Mouse (Mus musculus): Measurements from ENCODE around the gene Ddx47. TPM values are rescaled to one million over a fixed set of nuclear protein-coding genes. Genes with fewer than 3 reads are reported as not detected.

The Ddx47 gene
- total and polyA plus RNA-seq, 3 experiments = 23.0 to 61.4 (median 57.9) TPM

DNA sequence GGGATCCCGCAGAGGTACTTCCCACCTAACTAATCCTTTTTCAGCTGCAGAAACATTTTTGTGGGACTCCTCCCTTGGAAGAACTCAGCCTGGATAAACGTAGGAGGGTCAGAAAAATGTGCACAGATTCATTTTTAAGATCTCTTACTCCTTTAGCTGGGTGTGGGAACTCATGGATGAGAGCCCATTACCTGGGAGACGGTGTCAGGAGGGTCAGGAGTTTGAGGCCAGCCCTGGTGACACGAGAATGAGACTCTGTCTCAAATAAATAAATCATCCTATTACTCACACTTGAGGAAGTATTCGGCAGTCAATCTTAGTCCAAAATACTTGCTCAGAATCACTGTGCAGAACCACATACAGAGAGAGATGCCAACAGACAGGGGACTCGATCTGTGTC is 58.4 kb downstream of the Ddx47 start:
- no peak for DNase-seq

DNA sequence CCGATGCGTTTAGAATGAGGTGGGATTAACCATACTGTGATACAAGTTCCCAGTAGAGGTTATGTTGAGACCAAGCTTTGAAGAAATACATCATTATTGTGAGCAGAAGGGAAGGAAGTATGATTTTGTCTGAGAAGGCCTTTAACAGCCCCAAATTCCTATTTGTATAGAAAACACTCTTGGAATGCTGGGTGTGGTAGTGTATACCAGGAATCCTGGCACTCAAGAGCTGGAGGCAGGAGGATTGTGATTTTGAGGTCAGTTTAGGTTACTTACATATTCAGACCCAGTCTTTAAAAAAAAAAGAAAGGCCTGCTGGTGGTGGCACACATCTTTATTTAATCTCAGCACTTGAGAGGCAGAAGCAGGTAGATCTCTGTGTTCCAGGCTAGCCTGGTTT is 58.9 kb downstream of the Ddx47 start:
- no peak for DNase-seq

Other genes starting within 250 kb of the Ddx47 start
- gene Dusp16, start 219.0 kb upstream of the Ddx47 start, total RNA-seq (2021) = 10 to 100 TPM; 22.7 to 28.6 TPM
- gene Dusp16, start 219.0 kb upstream of the Ddx47 start, polyA plus RNA-seq (2012; rRNA removed) = 18.7 and 19.8 TPM in 2 replicates
- gene Crebl2, start 181.5 kb upstream of the Ddx47 start, total RNA-seq (2021) = 10 to 100 TPM; 24.3 to 42.2 TPM
- 6.2 and 6.6 TPM in 2 replicates for gene Crebl2, start 181.5 kb upstream of the Ddx47 start, polyA plus RNA-seq (2012; rRNA removed)
- 1 to 10 TPM; 5.2 to 8.6 TPM for gene Gpr19, start 113.0 kb upstream of the Ddx47 start, total RNA-seq (2021)
- gene Gpr19, start 113.0 kb upstream of the Ddx47 start, polyA plus RNA-seq (2012; rRNA removed) = 9.6 and 9.9 TPM in 2 replicates
- gene Cdkn1b, start 91.2 kb upstream of the Ddx47 start, total RNA-seq (2021) = 10 to 100 TPM; 41.5 to 42.2 TPM
- 24.5 and 31.9 TPM in 2 replicates for gene Cdkn1b, start 91.2 kb upstream of the Ddx47 start, polyA plus RNA-seq (2012; rRNA removed)
- 1 to 10 TPM; 3.9 to 4.7 TPM for gene Apold1, start 29.9 kb upstream of the Ddx47 start, total RNA-seq (2021)
- 2.0 TPM in 2 replicates for gene Apold1, start 29.9 kb upstream of the Ddx47 start, polyA plus RNA-seq (2012; rRNA removed)
- gene Gprc5a, start 54.0 kb downstream of the Ddx47 start, total RNA-seq (2021) = 1 to 10 TPM in 1 of 2 experiments, under 1 TPM in 1; 0.55 to 1.0 TPM
- gene Gprc5a, start 54.0 kb downstream of the Ddx47 start, polyA plus RNA-seq (2012; rRNA removed) = 0.18 and 0.27 TPM in 2 replicates
- gene Gprc5d, start 106.7 kb downstream of the Ddx47 start, total RNA-seq (2021) = not detected
- gene Gprc5d, start 106.7 kb downstream of the Ddx47 start, polyA plus RNA-seq (2012; rRNA removed) = not detected in 2 replicates
- 10 to 100 TPM; 13.8 to 31.3 TPM for gene Fam234b, start 186.4 kb downstream of the Ddx47 start, total RNA-seq (2021)
- gene Fam234b, start 186.4 kb downstream of the Ddx47 start, polyA plus RNA-seq (2012; rRNA removed) = 14.0 and 21.0 TPM in 2 replicates
- gene Hebp1, start 186.4 kb downstream of the Ddx47 start, total RNA-seq (2021) = 10 to 100 TPM; 18.0 to 27.6 TPM
- gene Hebp1, start 186.4 kb downstream of the Ddx47 start, polyA plus RNA-seq (2012; rRNA removed) = 9.5 and 13.4 TPM in 2 replicates
- gene Gsg1, start 242.7 kb downstream of the Ddx47 start, total RNA-seq (2021) = not detected
- gene Gsg1, start 242.7 kb downstream of the Ddx47 start, polyA plus RNA-seq (2012; rRNA removed) = 0.18 TPM in 1 of 2 replicates, not detected in the other